Mouse (Mus musculus): ENCODE data around the gene Hmga2. TPM values are rescaled to one million over a fixed set of nuclear protein-coding genes. Genes with fewer than 3 reads are reported as not detected.
"Not testable (repeated sequence)": the region's sequence is repeated elsewhere in the genome, so short reads cannot be mapped to it uniquely, and the experiment has no call there.

Hmga2 gene
- total RNA-seq, 2 experiments from 2014 or later = 4.4 to 5.2 TPM

DNA sequence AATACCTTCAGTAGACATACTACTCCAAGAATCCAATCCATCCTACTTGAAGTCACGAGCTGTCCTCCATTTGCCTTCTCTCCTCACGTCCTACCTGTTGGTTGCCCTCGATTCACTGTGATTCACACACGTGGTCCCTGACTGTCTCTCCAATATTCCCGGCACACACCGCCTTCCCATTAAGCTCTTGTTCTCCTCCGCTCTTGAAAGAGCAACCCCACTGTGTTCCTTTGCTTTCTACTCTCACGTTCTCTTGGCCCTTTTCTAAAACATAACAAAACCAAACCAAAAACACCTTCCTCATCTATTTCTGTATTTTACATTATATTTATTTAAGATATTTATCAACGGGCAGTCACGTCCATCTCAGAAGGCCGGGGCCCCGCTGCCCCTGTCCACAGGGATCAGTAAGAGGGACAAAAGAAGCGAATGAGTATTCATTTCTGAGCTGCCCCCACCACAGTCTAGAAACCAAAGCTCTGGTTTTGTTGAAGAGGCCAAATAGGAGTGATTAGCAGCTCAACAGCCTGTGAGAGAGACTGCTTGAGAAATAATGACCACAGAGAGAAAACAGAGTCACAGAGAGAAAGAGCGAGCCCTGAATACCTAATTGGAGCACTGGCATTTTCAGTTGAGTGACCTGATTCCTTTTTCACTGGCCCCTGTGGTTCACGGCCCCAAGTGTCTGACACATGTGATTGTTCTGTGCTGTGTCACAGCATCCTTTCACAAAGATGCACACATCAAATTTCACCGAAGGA, 131.5 kb downstream of the Hmga2 start:
- no peak for DNase-seq

DNA sequence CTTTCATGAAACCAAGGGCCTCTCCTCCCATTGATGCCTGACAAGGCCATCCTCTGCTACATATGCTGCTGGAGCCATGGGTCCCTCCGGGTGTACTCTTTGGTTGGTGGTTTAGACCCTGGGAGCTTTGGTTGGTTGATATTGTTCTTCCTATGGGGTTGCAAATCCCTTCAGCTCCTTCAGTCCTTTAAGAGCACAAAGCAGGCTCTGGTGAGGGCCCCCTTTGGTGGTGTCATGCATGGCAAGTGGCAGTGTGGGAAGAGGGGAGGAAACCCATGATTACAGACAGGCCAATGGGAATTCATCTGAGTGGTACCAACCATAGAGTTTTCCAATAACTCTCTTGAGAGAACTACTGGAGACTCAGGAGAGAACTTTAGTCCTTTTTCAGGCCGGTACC, 136.4 kb downstream of the Hmga2 start:
- not testable (repeated sequence) for DNase-seq

GRCm38 (mm10) chr10:120339324-120339723, 136.9 kb downstream of the Hmga2 start:
- DNase-seq = no peak

DNA sequence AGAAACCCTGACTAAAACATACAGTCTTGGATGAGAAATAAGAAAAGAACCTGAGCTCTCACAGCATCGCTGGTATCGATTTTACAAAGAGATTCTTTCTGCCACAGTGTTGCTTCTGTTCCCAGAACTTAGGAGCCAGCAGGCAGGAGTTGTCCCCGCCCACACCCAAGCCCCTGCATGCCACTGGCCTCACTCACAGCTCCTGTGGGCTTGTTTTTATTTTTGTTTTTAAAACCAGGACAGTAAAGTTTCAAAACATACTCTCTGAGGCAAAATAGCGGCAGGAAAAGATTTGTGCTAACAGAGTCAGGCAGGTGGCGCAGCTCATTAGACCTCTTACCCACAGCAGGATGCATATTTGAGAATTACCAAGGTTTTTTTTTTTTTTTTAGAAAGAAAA, 137.4 kb downstream of the Hmga2 start:
- DNase-seq = no peak

DNA sequence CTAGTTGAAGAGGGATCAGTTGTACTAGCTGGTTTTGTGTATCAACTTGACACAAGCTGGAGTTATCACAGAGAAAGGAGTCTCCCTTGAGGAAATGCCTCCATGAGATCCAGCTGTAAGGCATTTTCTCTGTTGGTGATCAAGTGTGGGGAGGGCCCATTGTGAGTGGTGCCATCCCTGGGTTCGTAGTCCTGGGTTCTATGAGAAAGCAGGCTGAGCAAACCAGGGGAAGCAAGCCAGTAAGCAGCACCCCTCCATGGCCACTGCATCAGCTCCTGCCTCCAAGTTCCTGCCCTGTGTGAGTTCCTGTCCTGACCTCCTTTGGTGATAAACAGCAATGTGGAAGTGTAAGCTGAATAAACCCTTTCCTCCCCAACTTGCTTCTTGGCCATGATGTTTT, 137.8 kb downstream of the Hmga2 start:
- not testable (repeated sequence) for DNase-seq

DNA sequence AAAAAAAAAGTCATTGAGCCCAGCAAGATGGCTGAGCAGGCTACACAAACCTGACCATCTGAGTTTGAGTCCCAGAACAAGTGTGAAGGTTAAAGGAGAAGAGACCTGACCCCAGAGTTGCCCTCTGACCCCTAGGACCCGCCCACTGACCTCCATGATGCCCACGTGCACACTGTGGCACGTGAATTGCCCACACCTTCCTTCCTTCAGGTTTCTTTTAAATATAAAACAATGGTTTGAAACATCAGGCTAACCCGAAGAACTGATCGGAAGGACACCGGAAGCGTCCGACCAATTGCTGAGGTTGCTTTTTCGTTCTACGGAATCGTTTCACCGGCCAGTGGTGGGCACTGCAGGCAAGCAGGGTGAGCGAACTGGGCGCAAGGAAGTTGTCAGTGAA, 148.3 kb downstream of the Hmga2 start:
- DNase-seq = no peak

DNA sequence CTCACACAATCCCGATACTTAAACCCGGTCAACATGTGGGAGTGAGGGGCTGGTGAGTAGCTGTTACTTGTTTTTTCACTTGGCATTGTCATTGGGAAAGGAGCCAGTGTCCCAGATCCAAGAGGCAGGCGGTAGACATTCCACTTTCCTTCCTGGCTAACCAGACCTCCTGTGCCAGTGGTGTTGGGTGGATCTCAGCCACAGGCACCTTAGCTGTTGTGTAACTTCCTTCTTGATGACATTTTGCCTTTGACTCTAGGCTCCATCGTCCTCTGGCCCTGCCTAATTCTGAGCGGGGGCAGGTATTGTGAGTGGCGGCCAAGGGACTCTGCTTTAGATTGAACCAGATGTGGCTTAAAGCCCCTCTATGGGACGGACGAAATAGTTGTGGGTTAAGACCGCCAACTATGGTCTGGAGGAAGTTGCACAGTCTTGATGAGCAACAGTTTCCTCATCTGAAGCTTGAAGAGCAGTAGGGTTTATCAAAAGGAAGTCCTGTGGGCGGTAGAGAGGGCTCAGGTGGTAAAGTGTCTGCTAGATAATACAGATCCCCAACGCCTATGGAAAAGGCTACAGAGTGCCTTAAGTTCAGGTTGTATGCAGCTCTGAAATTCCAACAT, 152.6 kb downstream of the Hmga2 start:
- no peak for DNase-seq

DNA sequence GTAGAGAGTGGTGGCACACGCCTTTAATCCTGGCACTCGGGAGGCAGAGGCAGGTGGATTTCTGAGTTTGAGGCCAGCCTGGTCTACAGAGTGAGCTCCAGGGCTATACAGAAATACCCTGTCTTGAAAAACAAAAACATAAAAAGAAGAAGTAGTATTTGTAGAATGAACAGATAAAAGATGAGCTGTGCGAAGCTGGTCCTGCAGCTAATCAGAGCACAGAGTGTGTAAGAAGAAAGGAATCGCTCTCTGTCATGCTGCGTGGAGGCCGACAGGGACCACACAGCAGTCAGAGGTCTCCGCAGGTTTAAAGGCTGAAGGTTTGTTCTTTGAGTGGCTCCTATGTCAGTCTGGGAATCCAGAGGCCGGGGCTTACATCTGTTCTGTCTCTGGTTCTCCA, 153.5 kb downstream of the Hmga2 start:
- DNase-seq = no peak

DNA sequence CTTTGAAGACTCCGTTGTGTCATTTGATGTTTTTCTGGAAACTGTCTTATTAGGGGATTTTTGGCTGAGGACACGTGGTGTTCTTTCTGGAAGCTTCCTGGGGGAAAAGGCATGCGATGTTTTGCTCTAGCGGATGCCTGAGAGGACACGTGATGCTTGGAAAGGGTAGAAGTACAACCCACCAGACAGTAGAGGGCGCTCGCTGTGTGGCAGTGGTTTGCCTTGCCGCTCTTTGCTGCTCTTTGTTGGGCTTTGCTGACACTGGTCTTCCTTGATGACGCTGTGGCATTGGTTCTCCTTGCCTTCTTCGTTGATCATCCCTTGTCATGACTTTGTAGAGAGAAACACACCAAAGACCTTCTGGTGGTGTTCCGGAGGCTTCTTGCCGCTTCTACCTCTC, 156.7 kb downstream of the Hmga2 start:
- DNase-seq = no peak

Small RNA genes lying within 50 kb of the gene (microRNA-seq; reads per million reads assigned to microRNA genes)
- not detected for gene Mir763

Other genes starting within 250 kb of the Hmga2 start
- gene Llph, start 249.4 kb downstream of the Hmga2 start, total RNA-seq (2021) = 10 to 100 TPM; 25.3 to 26.3 TPM